Mouse (Mus musculus): Measurements from ENCODE around the gene Ctsw. TPM values are rescaled to one million over a fixed set of nuclear protein-coding genes. Genes with fewer than 3 reads are reported as not detected.
A peak's percentile ranks its signal among the peaks of the same experiment; 100 is the strongest.

Ctsw gene
- polyA plus RNA-seq, 1 experiment from 2014 or later = 0.84 TPM

DNA sequence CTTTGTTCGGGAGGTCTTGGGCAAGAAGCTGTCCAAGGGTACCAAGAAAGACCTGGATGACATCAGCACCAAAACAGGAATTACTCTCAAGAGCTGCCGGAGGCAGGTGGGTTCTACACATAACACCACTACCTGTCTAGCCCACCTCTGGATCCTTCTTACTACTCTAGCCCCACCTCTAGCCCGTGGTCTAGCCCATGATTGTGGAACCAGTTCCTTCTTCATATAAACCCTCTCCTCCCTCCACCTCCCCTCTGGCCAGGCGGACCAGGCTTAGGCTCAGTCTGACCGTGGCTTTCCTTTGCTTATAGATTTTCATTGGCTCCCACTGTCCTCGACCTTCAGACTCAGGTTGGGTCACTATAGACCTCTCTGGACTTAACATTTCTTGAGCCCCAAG is 6.9 kb downstream of the Ctsw start:
- Histone ChIP-seq H3K4me2 (peak overlapping the region; percentile 96), H3K4me3 (ENCODE audit: low read depth, low read length) (peak overlapping the region; percentile 79; the same call in 1 of the 2 replicates), H3K4me1 (ENCODE audit: control insufficient read depth, insufficient read depth, low read length) (peaks cover 20% of the 10 kb centered on the region), H3K36me3 (ENCODE audit: control insufficient read depth, insufficient read depth, low read length) (peaks cover 14% of the 10 kb centered on the region), H3K27ac (ENCODE audit: low read depth, low read length) (no peak overlapping the region), H3K9ac (ENCODE audit: low read depth, low read length) (peak overlapping the region; percentile 87; the same call in 1 of the 2 replicates), H3K9me3 (replicated peaks; ENCODE audit: control insufficient read depth, low read length) (no peaks in the 10 kb centered on the region), H3K27me3 (ENCODE audit: control insufficient read depth, insufficient read depth, low read length) (no peaks in the 10 kb centered on the region)
- no peak for ATAC-seq (replicated peaks; ENCODE audit: insufficient number of reproducible peaks, low FRiP score, low TSS enrichment)
- WGBS (ENCODE audit: insufficient replicate concordance) = 84% methylated on average over 6 of the region's 6 CpGs

DNA sequence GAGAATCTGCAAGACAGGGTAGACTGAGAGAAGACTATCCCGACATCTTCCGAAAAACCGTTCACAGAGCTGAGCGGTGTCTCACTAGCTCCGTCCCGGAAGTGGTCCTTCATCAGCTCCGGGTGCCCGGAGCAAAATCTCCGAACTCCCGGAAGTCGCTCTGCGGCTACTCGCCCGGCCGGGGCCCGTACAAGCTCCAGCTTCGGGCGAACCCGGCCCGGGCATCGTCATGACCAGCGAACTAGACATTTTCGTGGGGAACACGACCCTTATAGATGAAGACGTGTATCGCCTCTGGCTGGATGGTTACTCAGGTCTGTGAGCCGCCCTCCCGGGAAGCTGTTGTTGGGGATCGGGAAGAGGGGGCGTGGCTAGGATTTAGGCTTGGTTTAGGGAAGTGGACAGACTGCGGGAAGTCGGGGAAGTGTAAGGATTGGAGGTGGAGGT is 7.8 kb downstream of the Ctsw start, which contains the start of gene Fibp:
Gene Fibp, plus strand, starts transcription at position 151 of the 447 bp plus-strand sequence.
- Histone ChIP-seq H3K4me1 (ENCODE audit: control insufficient read depth, insufficient read depth, low read length) (peaks cover 27% of the 10 kb centered on the region), H3K27ac (ENCODE audit: low read depth, low read length) (peak within 1 kb of the TSS; percentile 43)
- peak; percentile 53; the same call in 1 of the 2 replicates for ATAC-seq (replicated peaks; ENCODE audit: insufficient number of reproducible peaks, low FRiP score, low TSS enrichment)

DNA sequence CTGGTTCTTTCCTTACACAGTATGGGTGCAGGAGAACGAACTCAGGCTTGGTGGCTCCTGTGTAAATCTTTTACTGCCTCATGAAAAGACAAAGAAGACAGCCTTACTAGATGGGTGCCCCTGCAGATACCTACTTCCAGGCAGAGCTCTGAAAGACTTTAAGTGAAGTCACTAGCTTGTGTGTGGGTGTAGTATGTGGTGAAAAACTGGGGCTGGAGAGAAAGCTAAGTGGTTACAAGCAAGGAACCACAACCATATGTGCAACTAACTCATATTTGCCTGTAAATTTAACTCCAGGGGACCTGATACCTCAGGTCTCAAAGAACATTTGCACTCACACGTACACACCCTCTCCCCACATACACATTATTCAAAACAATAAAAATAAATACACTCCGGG is 8.4 kb downstream of the Ctsw start:
- 25% methylated on average over 3 of the region's 3 CpGs for WGBS (ENCODE audit: insufficient replicate concordance)
- peaks cover 32% of the 10 kb centered on the region for H3K4me1 ChIP-seq (ENCODE audit: control insufficient read depth, insufficient read depth, low read length)
- H3K27me3 ChIP-seq (ENCODE audit: control insufficient read depth, insufficient read depth, low read length) = no peaks in the 10 kb centered on the region

More for the DNA sequence above, 7.8 kb downstream of the Ctsw start, which contains the start of gene Fibp:
- Histone ChIP-seq H3K9ac (ENCODE audit: low read depth, low read length) (peak within 1 kb of the TSS; percentile 87), H3K36me3 (ENCODE audit: control insufficient read depth, insufficient read depth, low read length) (peaks cover 4% of the 10 kb centered on the region), H3K27me3 (ENCODE audit: control insufficient read depth, insufficient read depth, low read length) (no peaks in the 10 kb centered on the region), H3K9me3 (replicated peaks; ENCODE audit: control insufficient read depth, low read length) (no peaks in the 10 kb centered on the region), H3K4me3 (ENCODE audit: low read depth, low read length) (peak within 1 kb of the TSS; percentile 79), H3K4me2 (peak within 1 kb of the TSS; percentile 96)
- WGBS (ENCODE audit: insufficient replicate concordance) = under 1% methylated on average over 32 of the region's 32 CpGs

DNA sequence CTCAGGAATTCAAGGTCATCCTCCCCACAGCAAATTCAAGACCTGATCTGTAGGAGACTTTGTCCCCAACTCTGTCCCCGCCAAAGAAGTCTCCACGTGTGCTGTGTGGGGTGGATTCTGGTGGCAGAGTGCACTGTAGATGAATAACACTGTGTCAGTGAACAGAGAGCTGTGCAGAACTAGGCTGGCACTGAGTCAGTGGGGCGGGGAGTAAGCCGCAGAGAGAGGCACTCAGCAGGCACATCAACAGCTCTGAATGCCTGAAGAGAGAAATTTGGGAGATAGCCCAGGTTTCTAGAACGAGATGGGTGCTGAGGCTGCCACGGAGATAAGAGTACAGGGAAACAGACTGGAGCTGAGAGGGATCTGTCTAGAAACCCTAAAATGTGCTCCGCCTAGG is 9.3 kb downstream of the Ctsw start:
- ATAC-seq (replicated peaks; ENCODE audit: insufficient number of reproducible peaks, low FRiP score, low TSS enrichment) = no peak
- Histone ChIP-seq H3K9me3 (replicated peaks; ENCODE audit: control insufficient read depth, low read length) (no peaks in the 10 kb centered on the region), H3K4me2 (no peak overlapping the region), H3K4me3 (ENCODE audit: low read depth, low read length) (no peak overlapping the region), H3K27ac (ENCODE audit: low read depth, low read length) (no peak overlapping the region), H3K9ac (ENCODE audit: low read depth, low read length) (no peak overlapping the region), H3K27me3 (ENCODE audit: control insufficient read depth, insufficient read depth, low read length) (no peaks in the 10 kb centered on the region), H3K4me1 (ENCODE audit: control insufficient read depth, insufficient read depth, low read length) (peaks cover 28% of the 10 kb centered on the region), H3K36me3 (ENCODE audit: control insufficient read depth, insufficient read depth, low read length) (no peaks in the 10 kb centered on the region)
- 54% methylated on average over 7 of the region's 7 CpGs for WGBS (ENCODE audit: insufficient replicate concordance)

More for the DNA sequence above, 8.4 kb downstream of the Ctsw start:
- Histone ChIP-seq H3K4me2 (peak overlapping the region; percentile 96), H3K9ac (ENCODE audit: low read depth, low read length) (peak overlapping the region; percentile 87), H3K4me3 (ENCODE audit: low read depth, low read length) (peak overlapping the region; percentile 79), H3K27ac (ENCODE audit: low read depth, low read length) (peak overlapping the region; percentile 43), H3K9me3 (replicated peaks; ENCODE audit: control insufficient read depth, low read length) (no peaks in the 10 kb centered on the region), H3K36me3 (ENCODE audit: control insufficient read depth, insufficient read depth, low read length) (no peaks in the 10 kb centered on the region)
- no peak for ATAC-seq (replicated peaks; ENCODE audit: insufficient number of reproducible peaks, low FRiP score, low TSS enrichment)

DNA sequence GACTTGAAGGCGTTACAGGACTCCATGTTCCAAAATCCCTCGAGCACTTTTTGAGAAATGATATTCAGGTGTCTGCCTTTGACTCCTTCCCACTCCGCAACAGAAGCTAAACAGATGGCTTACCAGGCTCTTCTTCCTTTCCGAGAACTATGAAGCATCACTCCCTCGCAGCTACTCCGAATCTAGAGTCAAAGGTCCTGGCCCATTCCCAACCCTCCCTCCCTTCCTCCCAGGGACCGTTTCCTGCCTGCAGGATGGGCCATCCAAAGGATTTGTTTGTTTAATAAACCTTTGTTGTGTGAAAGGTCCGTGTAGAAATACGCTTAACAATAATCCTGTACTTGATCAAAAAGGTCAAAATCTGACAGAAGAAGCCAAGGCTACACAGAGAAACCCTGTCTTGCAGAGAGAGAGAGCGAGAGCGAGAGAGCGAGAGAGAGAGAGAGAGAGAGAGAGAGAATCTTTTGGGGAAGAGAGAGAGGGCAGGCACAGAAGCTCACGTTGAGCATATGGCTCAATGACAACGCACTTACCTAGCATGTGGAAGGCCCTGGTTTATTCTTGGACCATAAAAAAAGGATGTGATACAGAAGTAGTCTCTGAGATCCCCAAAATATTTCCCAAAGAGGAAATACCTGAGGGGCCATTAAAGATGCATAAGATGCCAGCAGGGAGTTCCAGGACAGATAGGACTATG is 10.4 kb downstream of the Ctsw start, which contains the start of gene Ccdc85b:
Gene Ccdc85b, minus strand, starts transcription at position 149 of the 697 bp plus-strand sequence.
- 14% methylated on average over 14 of the region's 14 CpGs for WGBS (ENCODE audit: insufficient replicate concordance)
- H3K4me1 ChIP-seq (ENCODE audit: control insufficient read depth, insufficient read depth, low read length) = peaks cover 25% of the 10 kb centered on the region
- ATAC-seq (replicated peaks; ENCODE audit: insufficient number of reproducible peaks, low FRiP score, low TSS enrichment) = no peak

DNA sequence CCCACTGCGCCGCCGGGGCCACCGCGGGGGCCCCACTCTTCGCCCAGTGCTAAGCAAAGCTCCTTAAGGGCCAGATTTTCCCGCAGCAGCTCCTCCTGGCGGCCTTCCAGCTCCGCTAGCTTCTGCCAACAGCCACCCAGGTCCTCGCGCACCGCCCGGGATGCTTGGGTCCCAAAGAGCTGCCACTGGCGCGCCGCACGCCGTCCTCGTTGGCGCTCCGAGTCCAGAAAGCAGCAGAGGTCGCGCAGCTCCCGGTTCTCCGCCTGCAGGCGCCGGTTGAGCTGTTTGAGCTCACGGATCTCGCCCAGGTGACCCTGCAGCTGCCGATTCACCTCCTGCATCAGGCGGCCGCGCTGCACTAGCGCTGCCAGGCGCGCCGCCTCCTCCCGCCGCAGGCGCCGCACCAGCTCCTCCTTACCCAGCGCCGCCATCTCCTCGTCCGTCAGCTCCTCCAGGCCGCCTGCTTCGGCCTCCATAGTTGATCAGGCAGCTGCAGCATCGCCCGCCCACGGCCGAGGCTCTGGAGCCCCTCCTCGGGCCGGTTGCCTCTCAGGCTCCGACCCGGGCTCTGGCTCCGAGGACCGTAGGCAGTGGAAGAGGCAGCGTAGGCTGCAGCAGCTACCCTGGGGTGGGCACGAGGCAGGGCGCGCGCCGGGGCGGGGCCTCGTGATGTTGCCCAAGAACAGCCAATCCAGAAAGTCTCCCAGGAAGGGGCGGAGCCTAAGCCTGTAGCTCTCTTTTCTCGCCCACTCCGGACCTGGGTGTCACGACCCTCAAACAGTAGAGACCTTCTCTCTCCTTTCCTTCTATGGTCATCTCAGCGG is 11.2 kb downstream of the Ctsw start:
- peaks cover 25% of the 10 kb centered on the region for H3K4me1 ChIP-seq (ENCODE audit: control insufficient read depth, insufficient read depth, low read length)
- H3K9me3 ChIP-seq (replicated peaks; ENCODE audit: control insufficient read depth, low read length) = no peaks in the 10 kb centered on the region
- H3K27ac ChIP-seq (ENCODE audit: low read depth, low read length) = peak overlapping the region; percentile 94
- WGBS (ENCODE audit: insufficient replicate concordance) = 1% methylated on average over 64 of the region's 70 CpGs
- no peaks in the 10 kb centered on the region for H3K36me3 ChIP-seq (ENCODE audit: control insufficient read depth, insufficient read depth, low read length)
- H3K27me3 ChIP-seq (ENCODE audit: control insufficient read depth, insufficient read depth, low read length) = no peaks in the 10 kb centered on the region
- H3K9ac ChIP-seq (ENCODE audit: low read depth, low read length) = peak overlapping the region; percentile 95
- ATAC-seq (replicated peaks; ENCODE audit: insufficient number of reproducible peaks, low FRiP score, low TSS enrichment) = peak; percentile 87
- peak overlapping the region; percentile 87 for H3K4me3 ChIP-seq (ENCODE audit: low read depth, low read length)
- H3K4me2 ChIP-seq = peak overlapping the region; percentile 100

More for the DNA sequence above, 10.4 kb downstream of the Ctsw start, which contains the start of gene Ccdc85b:
- Histone ChIP-seq H3K9ac (ENCODE audit: low read depth, low read length) (peak within 1 kb of the TSS; percentile 95), H3K9me3 (replicated peaks; ENCODE audit: control insufficient read depth, low read length) (no peaks in the 10 kb centered on the region), H3K36me3 (ENCODE audit: control insufficient read depth, insufficient read depth, low read length) (no peaks in the 10 kb centered on the region), H3K27ac (ENCODE audit: low read depth, low read length) (peak within 1 kb of the TSS; percentile 94), H3K27me3 (ENCODE audit: control insufficient read depth, insufficient read depth, low read length) (no peaks in the 10 kb centered on the region), H3K4me2 (peak within 1 kb of the TSS; percentile 100), H3K4me3 (ENCODE audit: low read depth, low read length) (peak within 1 kb of the TSS; percentile 87)

DNA sequence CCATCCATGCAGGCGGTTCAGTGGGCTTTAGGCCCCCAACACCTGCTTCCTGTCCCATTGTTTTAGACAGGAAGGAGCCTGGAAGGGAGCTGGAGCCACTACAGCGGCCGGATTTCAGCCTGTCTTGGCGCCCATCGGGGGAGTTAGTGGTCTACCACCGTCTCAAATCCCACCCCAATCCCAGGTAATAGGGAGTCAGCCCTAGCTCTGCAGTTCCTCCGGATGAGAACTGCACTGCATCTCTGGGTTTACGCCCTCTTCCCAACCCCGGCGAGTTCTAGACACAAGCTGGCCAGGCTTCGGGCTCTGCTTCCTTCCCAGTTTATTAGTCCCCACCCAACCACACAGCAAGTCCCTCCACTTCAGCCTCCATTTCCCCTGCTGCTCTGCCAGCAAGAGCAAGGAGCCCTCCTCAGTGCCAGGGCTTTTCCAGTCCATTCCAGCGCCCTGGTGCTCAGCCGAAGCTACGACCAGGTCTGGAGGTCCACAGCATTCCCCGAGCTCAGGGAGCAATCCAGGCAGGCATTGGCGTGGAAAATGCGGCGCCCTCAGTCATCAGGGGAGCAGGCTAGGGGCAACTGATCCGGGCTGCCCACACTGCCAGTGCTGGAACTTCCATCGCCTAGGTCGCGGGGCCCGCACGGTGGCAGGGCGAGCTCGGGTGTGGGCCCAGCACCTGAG is 11.9 kb downstream of the Ctsw start:
- Histone ChIP-seq H3K27ac (ENCODE audit: low read depth, low read length) (peak overlapping the region; percentile 94), H3K4me1 (ENCODE audit: control insufficient read depth, insufficient read depth, low read length) (peaks cover 25% of the 10 kb centered on the region), H3K4me2 (peak overlapping the region; percentile 100), H3K4me3 (ENCODE audit: low read depth, low read length) (peak overlapping the region; percentile 87), H3K9ac (ENCODE audit: low read depth, low read length) (peak overlapping the region; percentile 95), H3K36me3 (ENCODE audit: control insufficient read depth, insufficient read depth, low read length) (no peaks in the 10 kb centered on the region), H3K9me3 (replicated peaks; ENCODE audit: control insufficient read depth, low read length) (no peaks in the 10 kb centered on the region), H3K27me3 (ENCODE audit: control insufficient read depth, insufficient read depth, low read length) (no peaks in the 10 kb centered on the region)
- no peak for ATAC-seq (replicated peaks; ENCODE audit: insufficient number of reproducible peaks, low FRiP score, low TSS enrichment)
- 3% methylated on average over 26 of the region's 26 CpGs for WGBS (ENCODE audit: insufficient replicate concordance)

DNA sequence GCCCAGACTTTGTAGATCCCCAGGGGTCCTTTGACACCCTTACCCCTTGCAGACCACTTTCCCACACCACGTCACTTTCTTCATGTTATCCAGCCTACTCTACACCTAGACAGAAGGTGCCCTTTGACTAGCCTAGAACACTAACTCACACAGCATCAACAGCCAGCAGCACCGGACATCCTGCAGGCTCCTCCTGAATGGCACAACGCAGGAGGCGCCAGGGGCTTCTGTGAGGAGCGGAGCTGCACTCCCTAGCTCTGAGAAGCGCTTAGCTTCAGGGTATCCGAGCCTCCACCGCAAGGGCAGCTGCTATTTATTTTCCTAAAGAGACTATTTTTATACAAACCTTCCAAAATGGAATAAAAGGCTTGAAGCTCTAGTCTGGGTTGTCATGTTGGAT is 12.7 kb downstream of the Ctsw start:
- H3K4me1 ChIP-seq (ENCODE audit: control insufficient read depth, insufficient read depth, low read length) = peaks cover 19% of the 10 kb centered on the region
- WGBS (ENCODE audit: insufficient replicate concordance) = 52% methylated on average over 8 of the region's 8 CpGs

More for the DNA sequence above, 12.7 kb downstream of the Ctsw start:
- H3K27me3 ChIP-seq (ENCODE audit: control insufficient read depth, insufficient read depth, low read length) = peaks cover under 1% of the 10 kb centered on the region; the same call in 1 of the 2 replicates
- peak overlapping the region; percentile 94; the same call in 1 of the 2 replicates for H3K27ac ChIP-seq (ENCODE audit: low read depth, low read length)
- peak overlapping the region; percentile 87 for H3K4me3 ChIP-seq (ENCODE audit: low read depth, low read length)
- H3K9me3 ChIP-seq (replicated peaks; ENCODE audit: control insufficient read depth, low read length) = no peaks in the 10 kb centered on the region
- H3K9ac ChIP-seq (ENCODE audit: low read depth, low read length) = peak overlapping the region; percentile 95
- no peaks in the 10 kb centered on the region for H3K36me3 ChIP-seq (ENCODE audit: control insufficient read depth, insufficient read depth, low read length)
- H3K4me2 ChIP-seq = peak overlapping the region; percentile 100
- no peak for ATAC-seq (replicated peaks; ENCODE audit: insufficient number of reproducible peaks, low FRiP score, low TSS enrichment)
